Mouse (Mus musculus) c-Kit-positive CD71-negative TER-119-negative erythroid progenitor cells, embryonic 14.5 days (primary cell): Measurements from ENCODE around the gene Tspan1.
A peak's percentile ranks its signal among the peaks of the same experiment; 100 is the strongest.

Source experiments
- DNase-seq: peaks from one replicate; pipeline ENCODE4 v3.0.0-alpha.2; 2013; ENCODE audit warnings: low read depth

Tspan1 gene

DNA sequence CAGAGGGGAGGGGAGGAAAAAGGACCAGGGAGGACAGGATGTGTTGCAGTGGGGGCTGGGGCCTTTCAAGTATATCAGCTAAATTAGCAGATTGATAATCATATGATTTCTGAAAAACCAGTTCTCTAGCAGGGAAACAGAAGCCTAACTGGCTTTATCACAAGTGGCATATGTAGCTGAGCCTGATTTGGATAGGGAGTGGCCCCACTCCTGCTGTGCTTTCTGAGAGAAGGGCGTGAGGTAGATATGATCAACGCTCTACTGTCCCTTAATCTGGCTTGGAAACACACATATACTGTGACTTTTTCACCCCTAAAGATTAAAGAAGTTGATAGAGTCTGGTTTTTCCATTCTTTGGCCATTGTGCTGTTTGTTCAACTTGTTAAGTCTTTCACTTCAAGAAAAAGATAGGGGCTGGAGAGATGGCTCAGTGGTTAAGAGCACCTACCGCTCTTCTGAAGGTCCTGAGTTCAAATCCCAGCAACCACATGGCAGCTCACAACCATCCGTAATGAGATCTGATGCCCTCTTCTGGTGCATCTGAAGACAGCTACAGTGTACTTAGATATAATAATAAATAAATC lies 41.5 kb downstream of the Tspan1 start:
- DNase-seq: no peak

DNA sequence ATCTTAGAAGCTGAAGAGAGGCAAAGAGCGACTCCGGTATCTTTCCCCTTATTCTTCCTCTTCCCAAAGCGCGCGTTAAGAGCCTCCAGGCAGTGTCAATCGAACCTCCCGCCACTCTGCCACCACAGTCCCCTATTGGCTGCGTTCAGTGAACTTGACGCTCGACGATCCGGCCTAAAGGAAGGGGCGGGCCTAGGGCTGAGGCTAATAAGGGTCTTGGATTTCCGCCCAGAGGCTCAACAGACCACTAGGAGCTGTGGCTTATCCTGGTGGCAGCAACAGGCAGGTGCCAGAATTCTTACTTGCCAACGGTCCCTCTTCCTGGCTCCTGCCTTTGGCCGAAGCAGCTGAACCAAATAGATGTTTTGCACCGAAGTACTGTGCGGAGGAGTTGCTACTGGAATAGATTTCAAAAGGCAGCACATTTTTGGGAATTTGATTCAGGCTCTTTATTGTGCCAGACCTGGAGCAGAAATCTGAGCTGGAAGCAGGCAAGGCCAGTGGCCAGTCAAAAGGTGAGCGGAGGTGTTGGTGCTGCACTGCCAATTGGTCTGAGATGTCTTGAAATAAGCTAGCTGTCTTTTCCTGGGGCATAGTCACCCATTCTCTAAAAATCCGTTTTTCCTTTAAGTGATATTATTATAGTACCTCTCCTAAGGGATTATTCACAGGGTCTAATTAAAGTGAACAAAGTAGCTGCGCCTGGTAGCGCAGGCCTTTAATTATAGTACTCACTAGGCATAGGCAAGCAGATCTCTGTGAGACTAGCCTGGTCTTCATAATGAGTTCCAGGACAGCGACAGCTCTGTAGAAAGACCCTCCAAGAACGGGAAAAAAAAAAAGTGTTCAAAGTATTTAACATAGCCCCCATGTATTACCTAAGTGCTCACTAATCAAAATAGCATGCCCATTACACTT lies 43.5 kb downstream of the Tspan1 start, which contains the start of the genes Rad54l and Pomgnt1:
Rad54l (minus strand) TSS at position 89 of the 918 bp plus-strand sequence.
Pomgnt1 (plus strand) TSS at position 239 of the 918 bp plus-strand sequence.
- DNase-seq: peak; percentile 87

DNA sequence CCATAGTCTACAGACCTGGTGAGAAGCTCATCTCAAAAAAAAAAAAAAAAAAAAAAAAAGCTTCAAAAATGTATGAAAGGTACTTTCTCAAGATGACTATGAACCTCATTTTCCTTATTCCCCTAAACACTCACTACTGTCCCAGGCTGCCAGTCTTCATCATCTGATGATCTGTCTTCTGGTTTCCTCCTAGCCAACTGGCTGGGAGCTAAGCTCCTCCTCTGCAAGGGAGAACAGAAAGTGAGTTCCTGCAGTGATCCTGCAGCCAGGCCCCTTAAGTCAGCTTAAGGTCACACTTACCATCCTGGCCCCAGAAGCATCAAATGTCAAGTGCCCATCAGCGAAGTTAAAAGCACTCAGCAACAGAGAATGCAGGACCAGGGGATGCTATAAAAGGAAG lies 44.6 kb downstream of the Tspan1 start:
- DNase-seq: no peak
